Mouse (Mus musculus) megakaryocyte-erythroid progenitor cell, adult 5 weeks (primary cell): ENCODE results near the gene Ifna11. TPM values are rescaled to one million over a fixed set of nuclear protein-coding genes. Genes with fewer than 3 reads are reported as not detected.

Experiments used
- polyA plus RNA-seq: library from polyadenylated mRNA; stranded (reverse); fragments of >175 nt; gene quantifications from 2 replicates; pipeline ENCODE4 v1.2.3, GENCODE M21; 2012

Gene Ifna11
- polyA plus RNA-seq = not detected in 2 replicates

DNA sequence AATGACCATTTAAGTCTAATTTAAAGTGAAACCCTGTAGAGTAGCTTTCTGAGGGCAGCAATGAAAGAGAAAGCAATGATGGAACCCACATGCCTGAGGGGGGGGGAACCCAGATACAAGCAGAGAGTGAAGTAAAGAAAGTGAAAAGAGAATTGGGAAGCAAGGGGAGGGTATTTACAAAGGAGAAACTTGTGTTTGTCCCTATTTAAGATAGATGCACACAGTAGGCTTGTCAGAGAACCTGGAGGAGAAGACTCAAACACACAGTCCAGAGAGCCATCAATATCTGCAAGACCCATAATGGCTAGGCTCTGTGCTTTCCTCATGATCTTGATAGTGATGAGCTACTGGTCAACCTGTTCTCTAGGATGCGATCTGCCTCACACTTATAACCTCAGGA is at the start of gene Ifna11:
Ifna11 (plus strand) TSS at position 301 of the 400 bp plus-strand sequence.

DNA sequence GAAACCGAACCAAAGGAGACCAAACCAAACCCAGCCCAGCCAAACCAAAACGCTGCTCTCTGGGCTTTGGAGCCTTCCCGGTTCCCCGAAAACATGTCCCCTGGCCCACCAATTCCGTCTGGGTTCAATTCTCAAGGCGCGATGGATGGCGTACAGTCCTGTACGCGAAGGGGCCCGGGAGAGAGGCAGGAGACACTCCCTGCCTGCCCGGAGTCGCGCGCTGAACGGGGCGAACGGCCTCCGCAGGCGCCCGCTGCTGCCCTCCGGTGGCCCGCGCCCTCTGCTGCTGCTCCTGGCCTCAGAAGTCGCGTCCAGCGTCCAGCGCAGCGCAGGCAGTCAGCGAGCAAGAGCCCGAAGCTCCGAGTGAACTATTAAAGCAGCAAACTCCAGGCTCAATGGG is 46.2 kb upstream of the Ifna11 start, which contains the start of gene Gm13290:
Gm13290 (plus strand) TSS at position 301 of the 400 bp plus-strand sequence.

DNA sequence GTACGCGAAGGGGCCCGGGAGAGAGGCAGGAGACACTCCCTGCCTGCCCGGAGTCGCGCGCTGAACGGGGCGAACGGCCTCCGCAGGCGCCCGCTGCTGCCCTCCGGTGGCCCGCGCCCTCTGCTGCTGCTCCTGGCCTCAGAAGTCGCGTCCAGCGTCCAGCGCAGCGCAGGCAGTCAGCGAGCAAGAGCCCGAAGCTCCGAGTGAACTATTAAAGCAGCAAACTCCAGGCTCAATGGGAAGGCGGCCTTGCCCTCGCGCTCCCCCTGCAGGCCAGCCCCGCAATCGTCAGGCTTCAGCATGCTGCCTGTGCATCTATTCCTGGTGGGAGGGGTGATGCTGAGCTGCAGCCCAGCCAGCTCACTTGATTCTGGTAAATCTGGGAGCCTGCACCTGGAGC is 43.1 kb upstream of the Ifna11 start, which contains the start of gene Gm13289:
Gm13289 (plus strand) TSS at position 301 of the 400 bp plus-strand sequence.

DNA sequence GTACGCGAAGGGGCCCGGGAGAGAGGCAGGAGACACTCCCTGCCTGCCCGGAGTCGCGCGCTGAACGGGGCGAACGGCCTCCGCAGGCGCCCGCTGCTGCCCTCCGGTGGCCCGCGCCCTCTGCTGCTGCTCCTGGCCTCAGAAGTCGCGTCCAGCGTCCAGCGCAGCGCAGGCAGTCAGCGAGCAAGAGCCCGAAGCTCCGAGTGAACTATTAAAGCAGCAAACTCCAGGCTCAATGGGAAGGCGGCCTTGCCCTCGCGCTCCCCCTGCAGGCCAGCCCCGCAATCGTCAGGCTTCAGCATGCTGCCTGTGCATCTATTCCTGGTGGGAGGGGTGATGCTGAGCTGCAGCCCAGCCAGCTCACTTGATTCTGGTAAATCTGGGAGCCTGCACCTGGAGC is 40.2 kb upstream of the Ifna11 start, which contains the start of gene Gm13272:
Gm13272 (plus strand) TSS at position 301 of the 400 bp plus-strand sequence.

DNA sequence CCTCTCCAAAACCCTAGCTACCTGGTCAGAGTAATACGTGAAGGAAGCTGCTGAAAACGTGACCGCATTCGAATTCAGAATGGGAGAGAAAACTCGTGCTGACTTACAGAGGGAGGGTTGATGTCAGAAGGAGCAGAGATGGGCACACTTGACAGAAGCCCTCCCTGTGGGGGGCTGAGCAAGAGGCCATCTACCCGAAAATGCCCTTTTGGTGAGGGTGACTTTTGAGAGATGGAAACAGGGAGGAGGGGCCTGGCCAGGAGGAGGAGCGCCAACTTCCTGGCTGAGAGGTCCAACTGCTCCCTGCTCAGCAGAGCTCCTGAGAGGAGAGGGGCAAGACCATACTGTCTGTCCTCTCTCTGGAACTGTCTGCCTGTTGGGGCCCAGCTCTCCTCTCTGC is 37.9 kb upstream of the Ifna11 start, which contains the start of gene Ifnz:
Ifnz (plus strand) TSS at position 301 of the 400 bp plus-strand sequence.

DNA sequence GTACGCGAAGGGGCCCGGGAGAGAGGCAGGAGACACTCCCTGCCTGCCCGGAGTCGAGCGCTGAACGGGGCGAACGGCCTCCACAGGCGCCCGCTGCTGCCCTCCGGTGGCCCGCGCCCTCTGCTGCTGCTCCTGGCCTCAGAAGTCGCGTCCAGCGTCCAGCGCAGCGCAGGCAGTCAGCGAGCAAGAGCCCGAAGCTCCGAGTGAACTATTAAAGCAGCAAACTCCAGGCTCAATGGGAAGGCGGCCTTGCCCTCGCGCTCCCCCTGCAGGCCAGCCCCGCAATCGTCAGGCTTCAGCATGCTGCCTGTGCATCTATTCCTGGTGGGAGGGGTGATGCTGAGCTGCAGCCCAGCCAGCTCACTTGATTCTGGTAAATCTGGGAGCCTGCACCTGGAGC is 34.4 kb upstream of the Ifna11 start, which contains the start of gene Gm13276:
Gm13276 (plus strand) TSS at position 301 of the 400 bp plus-strand sequence.

DNA sequence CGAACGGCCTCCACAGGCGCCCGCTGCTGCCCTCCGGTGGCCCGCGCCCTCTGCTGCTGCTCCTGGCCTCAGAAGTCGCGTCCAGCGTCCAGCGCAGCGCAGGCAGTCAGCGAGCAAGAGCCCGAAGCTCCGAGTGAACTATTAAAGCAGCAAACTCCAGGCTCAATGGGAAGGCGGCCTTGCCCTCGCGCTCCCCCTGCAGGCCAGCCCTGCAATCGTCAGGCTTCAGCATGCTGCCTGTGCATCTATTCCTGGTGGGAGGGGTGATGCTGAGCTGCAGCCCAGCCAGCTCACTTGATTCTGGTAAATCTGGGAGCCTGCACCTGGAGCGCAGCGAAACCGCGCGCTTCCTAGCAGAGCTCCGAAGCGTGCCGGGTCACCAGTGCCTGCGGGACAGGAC is 31.4 kb upstream of the Ifna11 start, which contains the start of gene Gm13277:
Gm13277 (plus strand) TSS at position 231 of the 400 bp plus-strand sequence.

DNA sequence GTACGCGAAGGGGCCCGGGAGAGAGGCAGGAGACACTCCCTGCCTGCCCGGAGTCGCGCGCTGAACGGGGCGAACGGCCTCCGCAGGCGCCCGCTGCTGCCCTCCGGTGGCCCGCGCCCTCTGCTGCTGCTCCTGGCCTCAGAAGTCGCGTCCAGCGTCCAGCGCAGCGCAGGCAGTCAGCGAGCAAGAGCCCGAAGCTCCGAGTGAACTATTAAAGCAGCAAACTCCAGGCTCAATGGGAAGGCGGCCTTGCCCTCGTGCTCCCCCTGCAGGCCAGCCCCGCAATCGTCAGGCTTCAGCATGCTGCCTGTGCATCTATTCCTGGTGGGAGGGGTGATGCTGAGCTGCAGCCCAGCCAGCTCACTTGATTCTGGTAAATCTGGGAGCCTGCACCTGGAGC is 28.5 kb upstream of the Ifna11 start, which contains the start of gene Gm13278:
Gm13278 (plus strand) TSS at position 301 of the 400 bp plus-strand sequence.

DNA sequence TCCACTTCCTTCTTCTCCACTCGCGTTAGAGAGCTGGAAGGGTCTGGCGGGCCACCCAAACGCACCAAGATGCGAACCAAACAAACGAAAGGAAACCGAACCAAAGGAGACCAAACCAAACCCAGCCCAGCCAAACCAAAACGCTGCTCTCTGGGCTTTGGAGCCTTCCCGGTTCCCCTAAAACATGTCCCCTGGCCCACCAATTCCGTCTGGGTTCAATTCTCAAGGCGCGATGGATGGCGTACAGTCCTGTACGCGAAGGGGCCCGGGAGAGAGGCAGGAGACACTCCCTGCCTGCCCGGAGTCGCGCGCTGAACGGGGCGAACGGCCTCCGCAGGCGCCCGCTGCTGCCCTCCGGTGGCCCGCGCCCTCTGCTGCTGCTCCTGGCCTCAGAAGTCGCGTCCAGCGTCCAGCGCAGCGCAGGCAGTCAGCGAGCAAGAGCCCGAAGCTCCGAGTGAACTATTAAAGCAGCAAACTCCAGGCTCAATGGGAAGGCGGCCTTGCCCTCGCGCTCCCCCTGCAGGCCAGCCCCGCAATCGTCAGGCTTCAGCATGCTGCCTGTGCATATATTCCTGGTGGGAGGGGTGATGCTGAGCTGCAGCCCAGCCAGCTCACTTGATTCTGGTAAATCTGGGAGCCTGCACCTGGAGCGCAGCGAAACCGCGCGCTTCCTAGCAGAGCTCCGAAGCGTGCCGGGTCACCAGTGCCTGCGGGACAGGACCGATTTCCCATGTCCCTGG is 25.7 kb upstream of the Ifna11 start, which contains the start of gene Gm13275:
Gm13275 (plus strand) TSS at position 552 of the 740 bp plus-strand sequence.

DNA sequence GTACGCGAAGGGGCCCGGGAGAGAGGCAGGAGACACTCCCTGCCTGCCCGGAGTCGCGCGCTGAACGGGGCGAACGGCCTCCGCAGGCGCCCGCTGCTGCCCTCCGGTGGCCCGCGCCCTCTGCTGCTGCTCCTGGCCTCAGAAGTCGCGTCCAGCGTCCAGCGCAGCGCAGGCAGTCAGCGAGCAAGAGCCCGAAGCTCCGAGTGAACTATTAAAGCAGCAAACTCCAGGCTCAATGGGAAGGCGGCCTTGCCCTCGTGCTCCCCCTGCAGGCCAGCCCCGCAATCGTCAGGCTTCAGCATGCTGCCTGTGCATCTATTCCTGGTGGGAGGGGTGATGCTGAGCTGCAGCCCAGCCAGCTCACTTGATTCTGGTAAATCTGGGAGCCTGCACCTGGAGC is 22.7 kb upstream of the Ifna11 start, which contains the start of gene Gm13279:
Gm13279 (plus strand) TSS at position 301 of the 400 bp plus-strand sequence.

DNA sequence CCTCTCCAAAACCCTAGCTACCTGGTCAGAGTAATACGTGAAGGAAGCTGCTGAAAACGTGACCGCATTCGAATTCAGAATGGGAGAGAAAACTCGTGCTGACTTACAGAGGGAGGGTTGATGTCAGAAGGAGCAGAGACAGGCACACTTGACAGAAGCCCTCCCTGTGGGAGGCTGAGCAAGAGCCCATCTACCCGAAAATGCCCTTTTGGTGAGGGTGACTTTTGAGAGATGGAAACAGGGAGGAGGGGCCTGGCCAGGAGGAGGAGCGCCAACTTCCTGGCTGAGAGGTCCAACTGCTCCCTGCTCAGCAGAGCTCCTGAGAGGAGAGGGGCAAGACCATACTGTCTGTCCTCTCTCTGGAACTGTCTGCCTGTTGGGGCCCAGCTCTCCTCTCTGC is 20.4 kb upstream of the Ifna11 start, which contains the start of gene Gm13285:
Gm13285 (plus strand) TSS at position 301 of the 400 bp plus-strand sequence.

DNA sequence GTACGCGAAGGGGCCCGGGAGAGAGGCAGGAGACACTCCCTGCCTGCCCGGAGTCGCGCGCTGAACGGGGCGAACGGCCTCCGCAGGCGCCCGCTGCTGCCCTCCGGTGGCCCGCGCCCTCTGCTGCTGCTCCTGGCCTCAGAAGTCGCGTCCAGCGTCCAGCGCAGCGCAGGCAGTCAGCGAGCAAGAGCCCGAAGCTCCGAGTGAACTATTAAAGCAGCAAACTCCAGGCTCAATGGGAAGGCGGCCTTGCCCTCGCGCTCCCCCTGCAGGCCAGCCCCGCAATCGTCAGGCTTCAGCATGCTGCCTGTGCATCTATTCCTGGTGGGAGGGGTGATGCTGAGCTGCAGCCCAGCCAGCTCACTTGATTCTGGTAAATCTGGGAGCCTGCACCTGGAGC is 16.8 kb upstream of the Ifna11 start, which contains the start of gene Gm13287:
Gm13287 (plus strand) TSS at position 301 of the 400 bp plus-strand sequence.

DNA sequence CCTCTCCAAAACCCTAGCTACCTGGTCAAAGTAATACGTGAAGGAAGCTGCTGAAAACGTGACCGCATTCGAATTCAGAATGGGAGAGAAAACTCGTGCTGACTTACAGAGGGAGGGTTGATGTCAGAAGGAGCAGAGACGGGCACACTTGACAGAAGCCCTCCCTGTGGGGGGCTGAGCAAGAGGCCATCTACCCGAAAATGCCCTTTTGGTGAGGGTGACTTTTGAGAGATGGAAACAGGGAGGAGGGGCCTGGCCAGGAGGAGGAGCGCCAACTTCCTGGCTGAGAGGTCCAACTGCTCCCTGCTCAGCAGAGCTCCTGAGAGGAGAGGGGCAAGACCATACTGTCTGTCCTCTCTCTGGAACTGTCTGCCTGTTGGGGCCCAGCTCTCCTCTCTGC is 14.5 kb upstream of the Ifna11 start, which contains the start of gene Gm13288:
Gm13288 (plus strand) TSS at position 301 of the 400 bp plus-strand sequence.

DNA sequence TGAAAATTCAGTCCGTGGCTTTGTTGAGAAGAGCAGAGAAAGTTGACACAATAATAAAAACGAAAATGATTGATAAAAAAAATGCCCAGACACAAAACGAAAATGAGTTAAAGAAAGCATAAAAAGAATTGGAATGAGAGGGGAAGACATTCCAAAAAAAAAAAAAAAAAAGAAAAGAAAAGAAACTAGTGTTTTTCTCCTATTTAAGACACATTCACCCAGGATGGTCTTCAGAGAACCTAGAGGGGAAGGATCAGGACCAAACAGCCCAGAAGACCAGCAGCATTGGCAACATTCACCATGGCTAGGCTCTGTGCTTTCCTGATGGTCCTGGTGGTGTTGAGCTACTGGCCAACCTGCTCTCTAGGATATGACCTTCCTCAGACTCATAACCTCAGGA is 3.8 kb upstream of the Ifna11 start, which contains the start of gene Ifna7:
Ifna7 (plus strand) TSS at position 301 of the 400 bp plus-strand sequence.

DNA sequence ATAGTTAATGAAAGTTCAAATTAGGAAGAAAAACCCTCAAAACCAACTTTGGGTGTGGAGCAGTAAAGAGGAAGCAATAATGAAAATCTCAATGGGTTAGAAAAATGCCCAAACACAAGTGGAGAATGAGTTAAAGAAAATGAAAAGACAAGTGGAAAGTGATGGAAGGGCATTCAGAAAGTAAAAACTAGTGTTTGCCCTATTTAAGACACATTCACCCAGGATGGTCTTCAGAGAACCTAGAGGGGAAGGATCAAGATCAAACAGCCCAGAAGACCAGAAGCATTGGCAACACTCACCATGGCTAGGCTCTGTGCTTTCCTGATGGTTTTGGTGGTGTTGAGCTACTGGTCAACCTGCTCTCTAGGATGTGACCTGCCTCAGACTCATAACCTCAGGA is 7.4 kb downstream of the Ifna11 start, which contains the start of gene Ifna6:
Ifna6 (plus strand) TSS at position 301 of the 400 bp plus-strand sequence.

DNA sequence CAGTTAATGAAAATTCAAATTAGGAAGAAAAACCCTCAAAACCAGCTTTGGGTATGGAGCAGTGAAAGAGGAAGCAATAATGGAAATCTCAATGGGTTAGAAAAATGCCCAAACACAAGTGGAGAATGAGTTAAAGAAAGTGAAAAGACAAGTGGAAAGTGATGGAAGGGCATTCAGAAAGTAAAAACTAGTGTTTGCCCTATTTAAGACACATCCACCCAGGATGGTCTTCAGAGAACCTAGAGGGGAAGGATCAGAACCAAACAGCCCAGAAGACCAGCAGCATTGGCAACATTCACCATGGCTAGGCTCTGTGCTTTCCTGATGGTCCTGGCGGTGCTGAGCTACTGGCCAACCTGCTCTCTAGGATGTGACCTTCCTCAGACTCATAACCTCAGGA is 15.5 kb downstream of the Ifna11 start, which contains the start of gene Ifna5:
Ifna5 (plus strand) TSS at position 301 of the 400 bp plus-strand sequence.

DNA sequence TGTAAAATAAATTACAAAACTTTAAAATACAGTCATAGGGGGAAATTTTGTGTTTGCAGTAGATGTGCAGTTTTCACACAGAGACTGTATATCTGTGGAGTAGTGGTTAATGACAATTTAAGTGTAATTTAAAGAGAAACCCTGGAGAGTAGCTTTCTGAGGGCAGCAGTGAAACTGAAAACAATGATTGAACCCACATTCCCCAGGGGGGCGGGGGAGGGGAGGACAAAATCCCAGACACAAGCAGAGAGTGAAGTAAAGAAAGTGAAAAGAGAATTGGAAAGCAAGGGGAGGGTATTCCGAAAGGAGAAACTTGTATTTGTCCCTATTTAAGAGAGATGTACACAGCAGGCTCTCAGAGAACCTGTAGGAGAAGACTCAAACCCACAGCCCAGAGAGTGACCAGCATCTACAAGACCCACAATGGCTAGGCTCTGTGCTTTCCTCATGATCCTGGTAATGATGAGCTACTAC is 21.7 kb downstream of the Ifna11 start, which contains the start of gene Ifna4:
Ifna4 (plus strand) TSS at position 424 of the 474 bp plus-strand sequence.

DNA sequence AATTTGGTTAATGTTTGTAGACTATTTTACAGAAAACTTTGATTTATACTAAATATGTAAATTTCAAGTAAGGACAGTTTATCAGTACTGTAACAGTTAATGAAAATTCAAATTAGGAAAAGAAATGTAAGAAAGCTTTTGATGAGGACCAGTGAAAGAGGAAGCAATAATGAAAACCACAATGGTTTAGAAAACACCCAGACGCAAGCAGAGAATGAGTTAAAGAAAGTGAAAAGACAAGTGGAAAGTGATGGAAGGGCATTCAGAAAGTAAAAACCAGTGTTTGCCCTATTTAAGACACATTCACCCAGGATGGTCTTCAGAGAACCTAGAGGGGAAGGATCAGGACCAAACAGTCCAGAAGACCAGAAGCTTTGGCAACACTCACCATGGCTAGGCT is 29.9 kb downstream of the Ifna11 start, which contains the start of gene Ifna1:
Ifna1 (plus strand) TSS at position 390 of the 400 bp plus-strand sequence.

Other genes starting within 250 kb of the Ifna11 start
- gene Ifna14, start 248.2 kb upstream of the Ifna11 start, polyA plus RNA-seq = not detected in 2 replicates
- not detected in 2 replicates for gene Ifna9, start 227.6 kb upstream of the Ifna11 start, polyA plus RNA-seq
- gene Ifna12, start 216.6 kb upstream of the Ifna11 start, polyA plus RNA-seq = not detected in 2 replicates
- not detected in 2 replicates for gene C87499, start 185.5 kb upstream of the Ifna11 start, polyA plus RNA-seq
- not detected in 2 replicates for gene Ifna13, start 175.5 kb upstream of the Ifna11 start, polyA plus RNA-seq
- not detected in 2 replicates for gene Ifna16, start 143.0 kb upstream of the Ifna11 start, polyA plus RNA-seq
- not detected in 2 replicates for gene Ifna2, start 136.0 kb upstream of the Ifna11 start, polyA plus RNA-seq
- gene Ifnab, start 128.6 kb upstream of the Ifna11 start, polyA plus RNA-seq = not detected in 2 replicates
- 1.2 and 1.3 TPM in 2 replicates for gene Gm26566, start 98.2 kb upstream of the Ifna11 start, polyA plus RNA-seq
- 6.6 and 7.6 TPM in 2 replicates for gene Klhl9, start 97.5 kb upstream of the Ifna11 start, polyA plus RNA-seq
- gene Gm13271, start 65.1 kb upstream of the Ifna11 start, polyA plus RNA-seq = not detected in 2 replicates
- 0.12 and 0.13 TPM in 2 replicates for gene Gm13283, start 59.8 kb upstream of the Ifna11 start, polyA plus RNA-seq
- not detected in 2 replicates for gene Gm13290, start 46.1 kb upstream of the Ifna11 start, polyA plus RNA-seq
- not detected in 2 replicates for gene Gm13289, start 43.0 kb upstream of the Ifna11 start, polyA plus RNA-seq
- gene Gm13272, start 40.1 kb upstream of the Ifna11 start, polyA plus RNA-seq = not detected in 2 replicates
- not detected in 2 replicates for gene Ifnz, start 37.8 kb upstream of the Ifna11 start, polyA plus RNA-seq
- gene Gm13276, start 34.2 kb upstream of the Ifna11 start, polyA plus RNA-seq = not detected in 2 replicates
- not detected in 2 replicates for gene Gm13277, start 31.3 kb upstream of the Ifna11 start, polyA plus RNA-seq
- gene Gm13278, start 28.4 kb upstream of the Ifna11 start, polyA plus RNA-seq = not detected in 2 replicates
- gene Gm13275, start 25.5 kb upstream of the Ifna11 start, polyA plus RNA-seq = not detected in 2 replicates
- gene Gm13279, start 22.6 kb upstream of the Ifna11 start, polyA plus RNA-seq = not detected in 2 replicates
- gene Gm13285, start 20.3 kb upstream of the Ifna11 start, polyA plus RNA-seq = not detected in 2 replicates
- gene Gm13287, start 16.7 kb upstream of the Ifna11 start, polyA plus RNA-seq = not detected in 2 replicates
- 0.06 and 0.09 TPM in 2 replicates for gene Gm13288, start 14.4 kb upstream of the Ifna11 start, polyA plus RNA-seq
- gene Ifna7, start 3.7 kb upstream of the Ifna11 start, polyA plus RNA-seq = not detected in 2 replicates
- not detected in 2 replicates for gene Ifna6, start 7.5 kb downstream of the Ifna11 start, polyA plus RNA-seq
- not detected in 2 replicates for gene Ifna5, start 15.6 kb downstream of the Ifna11 start, polyA plus RNA-seq
- gene Ifna4, start 21.9 kb downstream of the Ifna11 start, polyA plus RNA-seq = not detected in 2 replicates
- not detected in 2 replicates for gene Ifna1, start 30.1 kb downstream of the Ifna11 start, polyA plus RNA-seq
- gene Ifne, start 60.2 kb downstream of the Ifna11 start, polyA plus RNA-seq = not detected in 2 replicates